Mouse (Mus musculus) left cerebral cortex, postnatal 36 days (tissue): ENCODE data around the gene Ppp2r5e. TPM values are rescaled to one million over a fixed set of nuclear protein-coding genes. Genes with fewer than 3 reads are reported as not detected.

Experiments
- DNase-seq, 2 experiments: peaks; one replicate each; pipeline ENCODE4 v3.0.0; 2021 to 2022; ENCODE audit warnings: low spot score in 2 of 2, mixed read lengths in 1 of 2
- intact Hi-C: fragments of 180-260 bp; cut with DNase I; formaldehyde crosslinking; loops from one replicate; pipeline ENCODE4 v1.15.1; 2025
- total RNA-seq, 2 experiments: library from RNA; stranded (reverse); gene quantifications; 2 replicates each; pipeline ENCODE4 v1.2.3; 2021

Gene Ppp2r5e
- total RNA-seq, 2 experiments from 2014 or later: 74.6 to 80.9 TPM

DNA sequence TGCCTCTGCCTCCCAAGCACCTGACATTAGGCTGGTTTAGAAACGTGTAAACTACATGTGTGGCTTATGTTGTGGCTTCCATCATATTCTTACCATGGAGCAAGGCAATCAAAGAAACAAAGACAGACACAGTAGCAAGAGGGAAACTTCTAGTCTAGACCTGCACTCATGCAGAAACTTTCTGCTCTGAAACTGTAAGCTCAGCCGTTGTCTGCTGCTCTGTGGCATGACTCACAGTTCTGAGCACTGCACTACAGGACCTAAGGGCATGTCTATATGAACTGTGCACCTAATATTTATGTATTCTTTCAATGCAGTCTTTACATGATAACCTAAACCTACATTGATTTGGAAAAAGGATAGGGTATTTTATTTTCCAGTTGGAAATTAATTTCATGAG is 51.8 kb downstream of the Ppp2r5e start:
- intact Hi-C loops: no loop called here
- DNase-seq: no peak

DNA sequence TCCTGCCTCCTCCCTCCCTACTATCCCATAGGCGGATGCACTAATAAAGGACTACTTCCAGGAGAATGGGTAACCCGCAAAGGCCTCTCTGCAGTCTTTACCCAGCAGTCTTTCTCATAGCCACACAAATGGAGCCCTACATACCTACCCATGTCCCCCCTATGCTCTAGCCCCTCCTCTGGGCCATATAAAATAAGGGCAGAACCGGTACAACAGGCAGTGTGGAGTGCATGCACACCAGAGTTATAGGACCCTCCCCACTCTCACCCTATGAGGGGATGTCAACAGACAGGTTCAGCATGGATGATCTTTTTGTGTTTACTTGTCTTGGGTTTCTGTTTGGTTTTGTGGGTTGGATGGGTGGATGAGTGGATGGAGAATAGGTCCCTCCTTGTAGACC is 52.7 kb downstream of the Ppp2r5e start:
- no peak for DNase-seq
- intact Hi-C loops: no loop called here

DNA sequence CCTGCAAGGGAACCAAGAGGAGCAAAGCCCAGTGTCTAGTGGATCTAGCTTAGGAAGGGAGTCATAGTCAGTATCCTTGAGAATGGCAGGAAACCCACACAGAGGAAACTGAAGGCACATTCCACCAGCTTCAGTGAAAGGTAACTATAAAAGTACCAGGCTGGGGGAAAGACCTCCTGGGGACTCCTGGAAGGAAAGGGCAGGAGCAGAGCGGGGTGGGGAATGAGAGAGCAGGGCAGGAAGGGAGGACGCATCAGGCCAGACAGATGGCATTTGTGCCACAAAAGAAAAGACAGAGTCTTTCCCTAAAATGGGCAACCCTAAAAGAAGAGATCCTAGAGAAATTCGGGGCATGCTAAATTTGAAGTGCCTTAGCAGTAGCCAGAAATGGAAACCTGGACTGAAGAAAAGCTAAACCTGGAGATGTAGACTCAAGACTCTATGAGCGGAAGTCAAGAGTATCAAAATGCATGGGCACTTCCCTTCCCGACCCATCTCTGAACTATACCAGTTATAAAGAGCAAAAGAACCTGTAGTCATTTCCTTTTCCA is 55.3 kb downstream of the Ppp2r5e start:
- peak in 1 of 2 experiments; percentile 21 for DNase-seq

DNA sequence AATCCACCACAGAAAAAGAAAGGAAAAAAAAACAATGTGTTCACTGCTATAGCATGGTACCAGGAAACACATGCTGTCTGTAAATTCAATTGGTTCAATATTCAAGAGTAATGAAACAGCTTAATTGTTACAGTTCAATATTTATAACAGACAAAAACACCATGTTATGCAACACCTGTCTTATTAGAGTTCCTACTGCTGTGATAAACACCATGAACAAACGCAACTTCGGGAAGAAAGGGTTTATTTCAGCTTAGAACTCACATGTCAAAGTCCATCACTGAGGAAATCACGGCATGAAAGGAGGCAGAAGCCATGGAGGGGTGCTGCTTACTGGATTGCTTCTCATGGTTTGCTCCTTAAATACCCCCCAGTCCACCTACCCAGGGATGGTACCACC is 56.8 kb downstream of the Ppp2r5e start:
- intact Hi-C loops: no loop called here
- DNase-seq: no peak

More for the DNA sequence above, 55.3 kb downstream of the Ppp2r5e start:
- intact Hi-C loops: no loop called here

DNA sequence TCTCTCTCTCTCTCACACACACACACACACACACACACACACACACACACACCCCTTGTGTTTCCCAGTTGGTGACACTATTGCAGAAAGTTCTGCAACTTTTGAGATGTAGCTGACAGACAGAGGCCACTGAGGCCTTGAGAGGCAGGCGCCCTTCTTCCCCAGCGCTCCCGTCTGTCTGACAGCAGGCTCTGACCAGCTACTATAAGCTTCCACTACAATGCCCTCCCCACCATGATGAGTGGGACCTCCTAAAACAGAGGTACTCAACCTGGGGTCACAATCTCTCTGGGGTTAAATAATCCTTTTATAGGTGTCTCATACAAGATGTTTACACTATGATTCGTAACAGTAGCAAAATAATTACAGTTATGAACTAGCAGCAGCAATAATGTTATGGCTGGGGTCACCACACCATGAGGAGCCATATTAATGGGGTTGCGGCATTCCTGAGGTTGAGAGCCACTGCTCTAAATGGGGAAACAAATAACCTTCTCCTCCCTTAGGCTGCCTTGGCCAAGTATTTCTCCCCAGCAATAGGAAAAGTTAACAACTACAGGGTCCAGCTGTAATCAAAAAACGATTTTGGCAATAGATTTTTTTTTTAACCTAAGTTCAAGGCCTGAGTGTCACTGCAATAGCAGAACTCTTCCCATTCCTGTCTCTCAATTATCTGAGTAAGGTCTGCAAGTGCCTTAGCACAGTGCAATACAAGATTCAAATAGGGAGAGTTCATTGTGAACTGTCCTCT is 58.2 kb downstream of the Ppp2r5e start:
- DNase-seq: no peak
- intact Hi-C loops: no loop called here

DNA sequence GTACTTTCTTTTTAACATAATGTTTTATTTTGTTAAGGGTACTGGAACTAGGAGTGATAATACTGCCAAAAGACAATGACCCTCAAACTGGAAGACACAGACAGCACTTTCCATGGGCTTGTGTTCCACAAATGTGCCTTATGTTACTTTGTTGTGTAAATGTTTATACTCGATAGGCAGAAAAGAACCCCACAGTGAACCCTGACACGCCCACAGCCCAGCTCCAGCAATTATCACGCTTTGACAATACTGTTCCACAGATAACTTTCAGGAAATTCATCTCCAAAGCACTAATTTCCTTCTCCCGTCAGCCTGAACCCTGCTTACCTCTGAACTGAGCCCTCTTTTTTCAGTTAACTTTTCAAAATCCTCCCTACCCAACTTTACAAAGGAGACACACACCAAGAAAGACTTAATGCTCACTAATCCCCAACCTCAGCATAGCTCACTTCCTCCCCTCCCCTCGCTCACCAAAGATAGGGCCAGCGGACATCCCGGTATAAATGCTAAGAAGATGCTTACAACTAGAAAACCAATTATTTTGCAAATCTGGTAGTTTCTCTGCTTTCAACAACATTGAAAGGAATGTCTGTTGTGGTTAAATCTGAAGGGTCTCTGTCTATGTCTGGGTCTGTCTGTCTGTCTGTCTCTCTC is 58.9 kb downstream of the Ppp2r5e start:
- intact Hi-C loops: no loop called here
- no peak for DNase-seq

GRCm38 (mm10) chr12:75536566-75536965 is 59.5 kb downstream of the Ppp2r5e start:
- no peak for DNase-seq
- intact Hi-C loops: no loop called here

DNA sequence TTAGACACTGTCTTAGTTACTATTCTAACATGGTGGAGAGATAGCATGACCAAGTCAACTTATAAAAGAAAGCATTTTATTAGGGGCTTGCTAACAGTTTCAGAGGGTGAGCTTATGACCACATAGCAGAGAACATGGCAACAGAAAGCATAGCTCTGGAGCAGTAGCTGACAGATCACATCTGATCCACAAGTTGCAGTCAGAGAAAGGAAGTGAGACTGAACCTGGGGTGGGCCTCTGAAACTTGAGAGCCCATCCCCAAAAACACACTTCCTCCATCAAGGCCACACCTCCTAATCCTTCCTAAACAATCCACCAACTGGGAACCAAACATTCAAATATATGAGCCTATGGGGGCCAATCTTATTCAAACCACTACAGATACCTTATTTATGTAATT is 62.9 kb downstream of the Ppp2r5e start:
- intact Hi-C loops: no loop called here
- no peak for DNase-seq

- intact Hi-C loops: no loop called here
- DNase-seq: no peak
Observed at GRCm38 (mm10) chr12:75531895-75532294, 64.2 kb downstream of the Ppp2r5e start.

GRCm38 (mm10) chr12:75528857-75529808 is 66.9 kb downstream of the Ppp2r5e start:
- intact Hi-C loops: no loop called here
- DNase-seq: no peak

DNA sequence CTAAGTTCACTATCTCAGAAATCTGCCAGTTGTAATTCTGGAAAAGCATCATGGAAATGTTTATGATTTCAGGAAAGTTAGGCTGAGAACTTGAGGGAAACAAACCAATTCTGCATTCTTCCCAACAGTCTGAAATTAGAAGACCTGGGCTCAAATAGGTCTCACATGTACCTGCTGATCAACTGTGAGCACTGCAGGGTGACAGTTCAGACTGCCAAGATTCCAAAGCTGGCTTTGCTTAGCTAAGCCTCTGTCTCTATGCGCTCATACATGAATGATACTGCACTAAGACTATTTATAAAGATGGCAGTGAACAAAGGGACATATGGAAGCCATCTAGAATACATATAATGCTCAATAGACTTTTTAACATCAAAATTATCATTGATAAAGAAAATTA is 67.7 kb downstream of the Ppp2r5e start:
- intact Hi-C loops: no loop called here
- DNase-seq: no peak

DNA sequence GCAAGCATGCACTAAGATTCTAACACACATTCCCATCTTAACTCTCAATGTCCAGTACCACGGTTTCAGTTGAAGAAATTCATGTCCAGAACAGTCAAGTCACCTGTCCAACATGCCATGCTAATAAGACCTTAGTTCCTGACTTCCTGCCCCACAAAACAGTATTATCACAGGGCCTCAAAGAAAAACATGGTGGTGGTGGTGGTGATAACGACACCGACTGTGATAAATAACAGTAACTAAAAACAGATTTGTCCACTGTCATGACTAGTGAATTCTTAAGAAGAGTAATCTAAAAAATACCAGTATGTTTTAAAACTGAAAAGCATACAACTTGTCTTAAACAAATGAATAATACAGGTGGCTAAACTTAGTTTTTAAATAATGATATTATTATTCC is 71.8 kb downstream of the Ppp2r5e start:
- no peak for DNase-seq
- intact Hi-C loops: no loop called here

- DNase-seq: no peak
- intact Hi-C loops: no loop called here
Observed at GRCm38 (mm10) chr12:75522931-75523330, 73.1 kb downstream of the Ppp2r5e start.

DNA sequence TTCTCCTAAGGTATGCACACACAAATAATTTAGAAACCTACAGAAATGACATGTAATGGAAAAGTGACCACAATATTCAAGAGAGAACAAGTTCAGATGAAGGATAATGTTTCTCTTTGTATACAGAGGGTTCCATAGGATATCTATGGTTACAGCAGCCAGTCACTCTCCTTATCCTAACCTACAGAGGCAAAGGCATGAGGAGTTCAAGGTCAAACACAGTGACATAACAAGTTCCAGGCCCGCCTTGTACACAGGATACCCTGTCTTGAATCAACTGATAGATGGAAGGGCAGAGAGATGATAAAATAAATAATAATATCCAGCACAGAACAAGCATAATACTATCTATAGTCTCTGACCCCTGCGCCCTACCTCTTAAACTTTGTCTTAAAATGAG is 73.7 kb downstream of the Ppp2r5e start:
- DNase-seq: no peak
- intact Hi-C loops: no loop called here

DNA sequence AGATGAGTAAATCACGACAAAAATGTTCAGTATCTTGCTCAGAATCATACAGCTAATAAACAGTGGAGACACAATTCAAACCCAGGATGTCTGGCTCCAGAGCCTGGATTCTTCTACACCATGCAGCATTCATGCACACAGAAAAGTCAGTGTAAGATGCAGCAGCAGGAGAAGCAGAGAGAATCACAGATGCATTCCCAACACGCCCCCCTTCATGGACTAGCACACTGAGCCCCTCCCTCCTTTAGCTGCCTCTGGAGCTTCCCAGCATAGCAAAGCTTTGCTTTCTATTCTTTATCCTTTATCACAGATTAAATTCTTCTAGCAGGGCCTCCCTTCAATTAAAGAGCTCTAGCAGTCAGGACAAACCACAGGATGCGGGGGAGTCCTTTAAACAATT is 75.7 kb downstream of the Ppp2r5e start:
- intact Hi-C loops: no loop called here
- no peak for DNase-seq

- DNase-seq: no peak
- intact Hi-C loops: no loop called here
Observed at GRCm38 (mm10) chr12:75519181-75519940, 76.7 kb downstream of the Ppp2r5e start.

DNA sequence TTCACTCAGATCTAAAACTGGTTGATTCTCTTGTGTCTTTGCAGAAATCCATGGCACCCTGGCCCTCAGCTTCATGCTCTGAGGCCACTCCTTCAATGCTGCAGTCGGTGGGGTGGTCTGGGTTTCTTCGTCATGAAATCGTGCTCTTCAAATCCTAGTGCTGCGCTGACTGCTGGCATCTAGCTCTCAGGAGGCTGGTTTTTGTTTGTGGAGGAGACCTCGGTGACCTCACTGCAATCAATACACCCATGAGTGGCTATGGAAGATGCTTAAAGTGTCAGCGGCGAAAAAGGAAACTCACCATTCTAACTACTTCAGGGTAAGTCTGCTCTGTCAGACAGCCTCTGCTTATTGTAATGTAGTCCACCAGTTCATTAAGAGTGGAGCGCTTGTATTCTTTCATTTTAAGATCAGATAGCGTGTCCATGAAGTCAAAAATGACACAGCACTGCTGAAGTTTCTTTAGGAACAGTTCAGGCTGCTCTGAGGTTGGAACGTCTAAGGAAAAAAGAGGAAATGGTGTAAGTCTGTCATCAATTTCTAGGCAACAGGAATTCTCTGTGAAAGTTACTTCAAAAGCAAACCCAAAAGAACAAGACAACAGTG is 80.6 kb downstream of the Ppp2r5e start:
- intact Hi-C loops: no loop called here
- no peak for DNase-seq

DNA sequence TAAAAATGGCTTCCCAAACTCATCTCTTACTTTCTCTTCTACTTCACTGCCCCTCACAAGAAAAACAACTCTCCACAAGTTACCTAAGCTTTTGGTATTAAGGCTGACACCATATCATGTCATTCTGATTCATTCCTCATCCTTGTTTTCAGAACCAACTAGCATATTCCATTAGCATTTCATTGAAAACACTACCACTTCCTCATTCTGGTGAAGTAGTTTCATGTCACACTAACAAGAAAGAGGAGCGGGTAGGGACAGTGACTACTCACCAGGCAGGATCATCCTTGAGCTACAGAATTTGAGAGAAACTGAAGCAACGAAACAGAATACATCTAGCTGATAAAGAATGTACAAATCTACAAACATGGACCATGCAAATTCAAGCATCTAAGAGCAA is 84.5 kb downstream of the Ppp2r5e start:
- DNase-seq: no peak
- intact Hi-C loops: no loop called here
